In the genomic region with DNA sequence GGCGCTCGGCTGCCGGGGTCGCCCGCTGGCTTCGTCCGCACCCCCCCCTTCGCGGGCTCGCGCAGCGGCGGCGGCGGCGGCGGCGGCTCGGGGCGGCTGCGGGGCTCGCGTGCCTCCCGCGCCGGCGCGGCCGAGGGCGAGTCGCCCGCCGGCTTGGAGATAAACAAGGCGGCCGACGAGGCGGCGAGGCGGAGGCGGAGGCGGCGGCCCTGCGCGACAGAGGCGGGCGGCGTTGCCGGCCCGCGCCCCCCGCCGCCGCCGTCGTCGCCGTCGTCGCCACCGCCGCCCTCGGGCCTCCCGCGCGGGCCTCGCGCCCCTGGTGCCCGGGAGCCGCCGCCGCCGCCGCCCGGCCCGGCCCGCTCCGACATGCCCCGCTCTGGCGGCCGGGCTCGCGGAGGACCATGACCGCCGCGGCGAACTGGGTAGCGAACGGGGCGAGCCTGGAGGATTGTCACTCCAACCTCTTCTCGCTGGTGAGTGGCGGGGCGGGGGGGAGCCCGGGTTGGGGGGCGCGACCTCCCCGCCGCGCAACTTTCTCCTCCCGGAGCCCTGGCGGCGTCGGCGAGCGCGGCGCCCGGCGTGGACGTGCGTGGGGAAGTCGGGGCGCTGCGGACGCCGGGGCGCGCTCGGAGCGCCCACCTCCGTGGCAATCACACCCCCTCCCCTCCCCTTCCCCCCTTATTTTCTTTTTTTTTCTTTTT, we compare ENCODE assay signal across 8 mouse cellular contexts. TPM values are rescaled to one million over a fixed set of nuclear protein-coding genes. Genes with fewer than 3 reads are reported as not detected.
DNase-seq lines count a peak whose midpoint lies in the region; ATAC-seq and TF ChIP-seq lines count a peak whose summit lies in the region.

Gene Med13l (plus strand): TSS at position 295 of the 701 bp plus-strand sequence.

- H3K9me3 ChIP-seq in G1E (replicated peaks), result no peaks in the 10 kb centered on the region
- H3K9me3 ChIP-seq in forebrain, embryonic 15.5 days, result no peaks in the 10 kb centered on the region

- ATAC-seq in G1E (ENCODE audit: extremely low read depth, insufficient number of reproducible peaks, low FRiP score, poor library complexity, severe bottlenecking), result no peak
- ATAC-seq in cerebellum, adult (ENCODE audit: insufficient number of reproducible peaks, low FRiP score, low TSS enrichment), result peak; percentile 42; the same call in 1 of the 2 replicates
- peak; percentile 61 for ATAC-seq in forebrain, embryonic 15.5 days (replicated peaks)

- H3K4me1 ChIP-seq in G1E (ENCODE audit: insufficient read depth, low read depth, low read length), result peaks cover 68% of the 10 kb centered on the region
- peaks cover 42% of the 10 kb centered on the region for H3K4me1 ChIP-seq in forebrain, embryonic 15.5 days

- peaks cover 8% of the 10 kb centered on the region for H3K36me3 ChIP-seq in G1E (replicated peaks)
- H3K36me3 ChIP-seq in forebrain, embryonic 15.5 days, result no peaks in the 10 kb centered on the region

- H3K27me3 ChIP-seq in G1E (ENCODE audit: insufficient read depth, low read length), result peaks cover 4% of the 10 kb centered on the region; the same call in 1 of the 2 replicates
- H3K27me3 ChIP-seq in forebrain, embryonic 15.5 days, result no peaks in the 10 kb centered on the region

- peak within 1 kb of the TSS; percentile 53 for H3K4me2 ChIP-seq in forebrain, embryonic 15.5 days (replicated peaks)

- H3K27ac ChIP-seq in forebrain, embryonic 15.5 days (replicated peaks), result peak within 1 kb of the TSS; percentile 97

- WGBS in forebrain, embryonic 15.5 days, result under 1% methylated on average over 54 of the region's 120 CpGs

- TF ChIP-seq CTCF in G1E (IDR thresholded peaks at IDR 0.05; ENCODE audit: low read depth, low read length), result no peak

- H3K9ac ChIP-seq in forebrain, embryonic 15.5 days (replicated peaks), result peak within 1 kb of the TSS; percentile 84

- H3K4me3 ChIP-seq in G1E (ENCODE audit: low read depth, low read length), result peak within 1 kb of the TSS; percentile 78
- peak within 1 kb of the TSS; percentile 85 for H3K4me3 ChIP-seq in forebrain, embryonic 15.5 days

- DNase-seq in G1E (ENCODE audit: low spot score), result peak; percentile 52
- DNase-seq in heart, postnatal 4 days, result peak; percentile 83
- peak; percentile 31 for DNase-seq in layer of hippocampus, adult 9-11 months
- peak; percentile 82 for DNase-seq in lung, postnatal 14 days
- DNase-seq in ovary, postnatal 36 days (ENCODE audit: low spot score), result peak; percentile 82
- peak; percentile 65 to 67 for DNase-seq in urinary bladder, adult 18-20 months (ENCODE audit: low spot score in 2 of 2)

RNA-seq across cellular contexts. Expression of gene Med13l, which starts in this region (rescaled TPM):
- 66.3 and 91.7 TPM in 2 replicates for total RNA-seq in G1E (2014; fragmentation: Nextera tagmentation)
- 14.9 and 16.8 TPM in 2 replicates for total RNA-seq in G1E (2017)
- 12.4 and 17.9 TPM in 2 replicates for polyA plus RNA-seq in G1E (2012)
- 23.7 and 23.9 TPM in 2 replicates for polyA plus RNA-seq in forebrain, embryonic 15.5 days (2015; fragmentation: Nextera tagmentation; extraction: Ambion mirVana)
- 10 to 100 TPM; 38.5 to 40.9 TPM for total RNA-seq in heart, postnatal 4 days (2021)

Comparison
In these comparisons a context has a peak if more than half of its experiments do, and no peak if none do; other contexts are left out.
1. DNase-seq: peak in every context shown above with its lines; median percentile 83 in heart, postnatal 4 days; 82 in lung, postnatal 14 days; 82 in ovary, postnatal 36 days; 66 in urinary bladder, adult 18-20 months; 52 in G1E; 31 in layer of hippocampus, adult 9-11 months.